Mouse (Mus musculus): ENCODE results near the gene Pp2d1. TPM values are rescaled to one million over a fixed set of nuclear protein-coding genes. Genes with fewer than 3 reads are reported as not detected.

Gene Pp2d1
- total RNA-seq, 2 experiments from 2014 or later: not detected

DNA sequence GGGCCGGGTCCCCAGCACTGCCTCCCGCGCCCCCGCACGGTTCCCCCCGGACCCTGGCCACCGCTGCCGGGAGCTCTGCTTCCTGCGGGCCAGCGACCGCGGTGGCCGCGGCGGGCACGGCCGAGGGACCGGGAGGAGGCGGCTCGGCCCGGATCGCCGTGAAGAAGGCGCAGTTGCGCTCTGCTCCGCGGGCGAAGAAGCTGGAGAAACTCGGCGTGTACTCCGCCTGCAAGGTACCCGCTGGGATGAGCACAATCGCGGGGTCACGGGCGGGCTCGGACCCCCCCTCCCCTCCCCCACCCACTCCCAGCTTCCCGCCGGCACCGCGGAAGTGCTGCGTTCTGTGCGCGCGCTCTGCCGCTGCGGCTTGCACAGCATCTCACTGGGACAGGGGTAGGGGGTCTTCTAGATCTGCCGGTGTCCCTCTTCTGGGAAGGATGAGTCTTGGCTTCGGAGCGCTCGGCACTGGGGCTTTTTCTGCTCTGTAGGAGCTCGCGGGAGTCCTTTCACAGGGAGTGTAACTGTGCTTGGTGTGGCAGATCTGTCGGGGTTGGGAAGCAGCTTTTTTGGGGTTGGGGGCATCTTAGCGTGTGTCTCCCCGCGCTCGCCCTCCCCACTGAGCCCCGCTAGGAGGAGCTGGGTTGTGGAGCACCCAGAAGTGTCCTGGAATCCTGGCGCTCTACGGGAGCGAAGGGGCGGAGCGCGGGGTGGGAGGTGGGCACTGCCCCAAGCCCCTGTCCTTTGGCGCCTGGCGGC, 28.3 kb upstream of the Pp2d1 start:
- DNase-seq (ENCODE audit: low spot score in 2 of 2): peak; percentile 46 to 47

DNA sequence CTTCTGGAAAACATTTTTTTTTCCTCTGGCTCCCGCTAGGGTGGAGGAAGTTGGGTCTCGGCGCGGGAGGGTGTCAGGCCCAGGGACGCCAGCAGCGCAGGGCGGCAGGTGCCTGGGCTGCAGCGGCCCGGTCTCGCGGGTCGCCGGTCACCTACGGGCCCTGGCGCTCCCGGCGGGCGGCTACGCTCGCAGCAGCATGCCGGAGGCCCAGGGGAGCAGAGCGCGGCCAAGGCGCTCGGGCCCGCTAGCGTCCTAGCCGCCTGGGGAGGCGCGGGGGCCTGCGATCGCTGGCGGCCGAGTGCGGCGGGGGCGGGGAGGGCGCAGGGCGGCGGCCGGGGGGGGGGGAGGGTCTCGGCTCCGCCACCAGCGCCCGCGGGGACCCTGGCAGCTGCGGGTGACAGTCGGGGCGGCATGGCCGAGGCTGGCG, 27.7 kb upstream of the Pp2d1 start:
- intact Hi-C loops (cut with DNase I): loop anchor here (2.0 kb wide), 1 partner anchor 20 kb away; no protein-coding TSS in a partner anchor
- DNase-seq (ENCODE audit: low spot score in 2 of 2): peak; percentile 55 to 68

More for the DNA sequence above, 28.3 kb upstream of the Pp2d1 start:
- intact Hi-C loops (cut with DNase I): loop anchor here (2.0 kb wide), 1 partner anchor 19 kb away; no protein-coding TSS in a partner anchor

DNA sequence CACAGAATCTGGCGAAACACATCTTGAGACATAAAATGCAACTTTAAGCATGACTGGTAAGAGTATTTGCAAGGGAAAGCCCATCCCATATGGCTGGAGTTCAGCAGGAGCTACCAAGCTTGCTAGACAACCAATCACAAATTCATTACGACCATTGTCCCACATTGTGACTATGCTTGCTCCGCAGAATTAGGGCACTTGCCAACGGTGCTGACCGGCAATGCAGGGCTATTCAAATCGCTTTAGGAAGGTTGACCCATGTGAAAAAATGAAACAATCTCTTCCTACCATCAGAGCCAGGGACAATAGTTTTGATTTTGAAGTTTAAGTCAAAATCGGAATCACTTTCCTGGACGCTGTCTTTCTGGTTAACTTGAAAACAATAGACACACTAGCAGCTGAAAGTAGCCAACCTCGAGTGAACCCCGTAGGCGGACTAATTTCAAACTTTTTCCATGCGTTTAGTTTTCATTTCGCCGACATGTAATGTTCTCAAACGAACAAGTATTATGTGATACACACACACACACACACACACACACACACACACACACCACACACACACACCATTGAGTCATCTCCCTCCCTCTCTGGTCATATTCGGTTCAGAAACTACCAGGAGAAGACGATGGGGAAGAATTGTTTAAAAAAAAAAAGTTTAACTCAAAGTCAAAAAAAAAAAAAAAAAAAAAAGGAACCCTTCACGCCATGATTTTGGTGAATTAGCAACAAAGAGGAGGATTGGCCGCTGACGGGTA, 27.1 kb upstream of the Pp2d1 start, which contains the start of gene Kat2b:
Gene Kat2b, plus strand, starts transcription at position 701 of the 758 bp plus-strand sequence.
- no peak for DNase-seq (ENCODE audit: low spot score in 2 of 2)

DNA sequence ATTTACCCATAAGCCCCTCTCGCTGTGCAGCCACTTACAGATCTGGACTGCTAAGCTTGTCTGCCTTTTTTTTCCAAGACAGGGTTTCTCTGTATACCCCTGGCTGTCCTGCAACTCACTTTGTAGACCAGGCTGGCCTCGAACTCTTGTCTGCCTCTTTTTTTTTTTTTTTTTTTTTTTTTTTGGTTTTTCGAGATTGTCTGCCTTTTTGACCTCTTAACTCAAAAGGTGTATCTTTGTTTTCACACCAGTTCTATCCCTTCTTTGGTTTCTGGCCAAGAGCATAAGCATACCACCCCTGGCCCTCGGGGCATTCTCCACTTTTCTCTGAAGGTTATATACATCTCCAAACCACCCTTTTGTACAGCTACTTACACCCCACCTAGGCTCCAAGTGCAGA, 25.6 kb upstream of the Pp2d1 start:
- DNase-seq (ENCODE audit: low spot score in 2 of 2): no peak
- intact Hi-C loops (cut with DNase I): no loop called here

More for the DNA sequence above, 27.1 kb upstream of the Pp2d1 start, which contains the start of gene Kat2b:
- intact Hi-C loops (cut with DNase I): loop anchor here (2.0 kb wide), 1 partner anchor 20 kb away; no protein-coding TSS in a partner anchor

DNA sequence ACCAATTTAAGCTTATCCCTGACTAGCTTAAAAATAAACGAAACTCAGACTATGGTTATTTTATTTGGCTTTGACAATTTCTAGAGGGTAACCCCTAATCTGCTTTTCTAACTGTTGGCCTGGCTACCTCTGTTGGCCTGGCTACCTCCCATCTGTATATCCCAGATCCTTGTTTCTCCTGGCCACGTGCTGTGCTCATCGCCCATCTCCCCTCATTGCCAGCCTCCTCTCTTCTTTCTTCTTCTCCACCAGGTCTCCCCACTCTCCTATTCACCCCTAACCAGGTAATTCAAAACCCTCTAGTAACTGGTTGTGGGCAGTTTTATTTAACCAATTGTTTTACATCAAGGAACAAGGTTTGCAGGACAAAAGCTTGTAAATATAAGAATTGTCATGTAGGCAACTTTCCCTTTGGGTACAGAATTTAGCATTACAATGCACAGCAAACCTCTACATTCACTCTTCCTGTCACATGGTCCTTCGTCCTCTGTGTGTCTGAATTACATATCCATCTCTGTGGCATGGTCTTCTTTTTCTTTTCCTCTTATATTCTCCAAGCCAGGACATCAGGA, 22.3 kb upstream of the Pp2d1 start:
- DNase-seq (ENCODE audit: low spot score in 2 of 2): no peak
- intact Hi-C loops (cut with DNase I): no loop called here

DNA sequence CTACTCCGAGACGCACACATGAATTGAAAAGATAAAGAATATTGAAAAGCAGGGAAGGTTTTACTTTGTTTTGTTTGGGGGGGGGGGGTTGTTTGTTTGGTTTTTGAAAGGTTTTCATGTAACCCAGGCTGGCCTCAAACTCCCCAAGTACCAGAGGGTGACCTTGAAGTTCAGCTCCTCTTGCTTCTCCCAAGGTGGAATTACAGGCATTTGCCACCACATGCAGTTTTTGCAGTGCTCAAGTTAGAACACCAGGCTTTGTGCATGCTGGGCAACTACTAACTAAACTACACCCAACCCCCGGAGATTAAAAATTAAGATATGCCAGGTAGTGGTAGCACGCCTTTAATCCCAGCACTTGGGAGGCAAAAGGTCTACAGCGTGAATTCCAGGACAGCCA, 20.4 kb upstream of the Pp2d1 start:
- DNase-seq (ENCODE audit: low spot score in 2 of 2): no peak
- intact Hi-C loops (cut with DNase I): no loop called here

DNA sequence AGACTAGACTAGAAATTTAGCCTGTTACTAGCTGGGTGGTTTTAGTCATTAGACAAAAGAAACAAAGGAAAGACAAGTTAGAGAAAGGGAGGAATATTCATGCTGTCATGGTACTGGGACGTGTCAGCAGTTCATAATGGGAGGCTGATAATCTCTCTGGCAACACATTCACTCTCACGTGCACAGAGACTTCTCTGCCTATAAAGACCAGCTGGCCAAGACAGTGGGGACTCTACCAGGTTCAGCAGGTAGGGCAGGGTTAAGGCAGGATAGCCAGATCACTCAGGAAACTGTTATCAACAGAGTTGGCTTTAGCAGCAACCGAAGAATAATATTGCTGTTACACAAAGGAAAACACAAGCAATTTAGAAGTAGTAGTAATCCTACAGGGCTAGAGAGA, 18.2 kb upstream of the Pp2d1 start:
- intact Hi-C loops (cut with DNase I): no loop called here
- DNase-seq (ENCODE audit: low spot score in 2 of 2): no peak

DNA sequence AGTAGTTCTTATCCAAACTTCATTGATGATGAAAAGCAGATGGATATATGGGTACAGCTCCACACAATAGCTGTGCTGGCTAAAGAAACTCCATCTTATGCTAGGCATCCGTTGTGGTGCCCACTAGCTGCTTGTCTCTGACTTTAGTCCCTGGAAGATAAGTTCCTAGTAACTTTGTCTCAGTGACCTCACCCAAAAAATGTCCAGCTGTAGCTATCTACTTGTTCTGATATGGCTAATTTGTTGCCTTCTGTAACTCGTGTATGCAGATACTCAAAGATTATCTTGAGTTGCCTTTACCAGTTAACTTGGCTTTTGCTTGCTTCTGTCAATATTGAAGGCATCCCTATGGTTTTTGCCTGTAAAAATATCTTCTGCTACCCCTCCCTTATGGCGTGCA, 15.6 kb upstream of the Pp2d1 start:
- DNase-seq (ENCODE audit: low spot score in 2 of 2): no peak
- intact Hi-C loops (cut with DNase I): no loop called here

DNA sequence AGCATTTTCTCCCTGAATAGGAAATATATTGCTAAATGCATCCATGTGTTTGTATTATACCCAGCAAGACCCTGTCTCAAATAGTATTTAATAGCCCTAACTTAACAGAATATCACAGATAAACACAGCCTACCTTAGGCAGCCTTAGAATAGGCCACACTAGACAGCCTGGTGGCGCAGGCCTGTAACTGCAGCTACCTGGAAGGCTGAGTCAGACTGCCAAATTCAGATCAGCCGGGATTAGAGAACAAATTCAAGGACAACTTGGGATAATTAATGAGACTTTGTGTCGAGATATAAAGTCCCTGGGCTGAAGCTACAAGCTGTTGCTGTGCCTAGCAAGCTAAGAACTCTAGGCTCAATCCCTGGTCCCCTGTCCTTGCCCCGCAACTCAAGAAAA, 14.8 kb upstream of the Pp2d1 start:
- intact Hi-C loops (cut with DNase I): no loop called here
- no peak for DNase-seq (ENCODE audit: low spot score in 2 of 2)

DNA sequence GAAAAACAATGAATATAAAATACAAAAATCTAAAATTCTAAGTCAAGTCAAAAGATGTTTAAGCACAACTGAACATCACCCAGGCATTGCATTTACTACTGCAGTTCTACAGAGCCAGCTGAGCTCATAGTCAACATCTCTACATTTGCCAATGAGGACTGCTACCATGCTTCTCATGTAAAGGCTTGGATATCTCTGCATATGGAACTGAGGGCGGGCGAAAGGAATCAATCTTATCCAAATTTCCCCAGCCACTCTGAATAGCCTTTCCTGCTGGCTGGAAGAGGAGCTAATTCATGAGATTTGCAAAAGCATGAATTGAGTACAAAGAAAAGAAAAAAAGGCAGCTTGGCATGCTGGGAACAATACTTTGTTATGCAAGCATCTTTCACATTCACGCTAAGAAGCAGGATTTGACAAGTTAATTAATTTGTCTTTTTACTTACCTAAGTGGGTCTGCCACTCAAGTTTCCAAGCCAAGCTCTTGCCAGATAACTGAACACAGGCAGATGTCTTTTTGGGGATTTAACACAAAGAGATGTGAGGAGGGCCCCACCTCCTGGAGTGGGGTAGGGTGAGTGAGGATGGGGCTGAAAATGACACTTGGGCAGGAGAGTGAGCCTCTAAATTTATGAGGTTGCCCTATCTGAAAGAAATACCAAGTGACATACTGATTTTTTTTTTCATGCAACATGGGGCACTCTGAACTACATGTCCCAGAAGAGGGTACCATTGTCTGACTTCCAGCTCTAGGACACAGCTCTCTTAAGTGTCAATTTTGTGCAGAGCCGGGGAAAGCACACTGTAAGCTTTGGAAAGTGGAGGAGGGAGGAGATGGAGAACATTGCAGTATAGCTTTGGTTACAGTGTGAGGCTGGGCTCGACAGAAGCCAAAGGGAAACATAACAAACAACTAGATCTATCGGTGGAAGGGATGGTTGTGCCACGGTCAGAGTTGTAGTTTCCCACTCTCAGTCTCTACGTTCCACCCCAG, 12.4 kb upstream of the Pp2d1 start:
- intact Hi-C loops (cut with DNase I): no loop called here
- DNase-seq (ENCODE audit: low spot score in 2 of 2): no peak

DNA sequence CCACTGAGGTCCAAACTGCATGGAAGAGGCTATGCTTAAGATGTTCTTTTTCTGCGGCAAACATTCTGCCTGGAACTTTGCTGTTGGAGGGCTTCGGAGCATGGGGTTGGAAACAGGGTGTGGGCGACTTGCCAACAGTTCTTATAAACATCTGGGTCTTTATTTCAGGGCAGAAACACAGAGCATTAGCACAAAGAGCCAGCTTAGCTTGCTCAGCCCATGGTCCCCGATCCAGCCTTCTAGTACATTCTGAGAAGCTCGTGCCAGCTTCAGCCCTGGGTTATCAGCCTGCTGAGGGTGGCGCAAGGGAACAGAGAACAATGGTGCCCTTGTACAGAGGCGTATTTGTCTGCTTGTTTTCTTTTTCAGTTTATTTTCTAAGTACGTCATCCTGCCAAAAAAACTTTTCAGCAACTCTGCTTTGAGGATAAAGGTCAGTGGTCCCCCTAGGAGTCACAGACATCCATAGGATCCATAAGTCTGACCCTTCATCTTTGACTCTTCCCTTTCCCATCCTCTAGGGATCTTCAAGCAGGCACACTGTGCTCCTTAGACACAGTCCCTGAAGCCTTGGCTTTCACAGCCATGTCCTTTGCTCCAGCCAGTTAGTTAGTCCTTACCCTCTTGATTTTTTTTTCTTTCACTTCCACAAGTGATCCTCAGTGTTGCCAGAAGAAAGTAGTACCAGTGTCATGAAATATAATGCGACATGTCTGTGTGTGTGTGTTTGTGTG, 4.5 kb upstream of the Pp2d1 start:
- intact Hi-C loops (cut with DNase I): no loop called here
- DNase-seq (ENCODE audit: low spot score in 2 of 2): peak; percentile 7 to 15

DNA sequence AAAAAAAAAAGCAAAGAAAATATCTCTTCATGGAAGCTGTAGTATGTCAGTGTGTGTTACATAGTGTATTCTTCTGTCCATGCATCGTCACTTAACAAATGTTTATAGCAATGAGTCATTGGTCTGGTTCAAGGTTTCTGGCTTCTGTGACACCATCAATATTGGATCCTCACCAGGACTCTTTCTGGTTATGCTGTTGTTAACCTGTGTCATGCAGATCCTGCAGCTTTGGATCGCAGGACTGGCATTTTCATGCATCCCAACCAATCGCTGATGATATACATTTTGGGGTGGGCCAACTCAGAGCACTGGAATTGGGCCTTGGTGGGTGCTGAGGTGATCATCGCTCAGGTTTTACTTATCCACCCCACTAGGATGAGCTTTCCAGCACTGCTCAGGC, 3.3 kb upstream of the Pp2d1 start:
- DNase-seq (ENCODE audit: low spot score in 2 of 2): no peak
- intact Hi-C loops (cut with DNase I): no loop called here

DNA sequence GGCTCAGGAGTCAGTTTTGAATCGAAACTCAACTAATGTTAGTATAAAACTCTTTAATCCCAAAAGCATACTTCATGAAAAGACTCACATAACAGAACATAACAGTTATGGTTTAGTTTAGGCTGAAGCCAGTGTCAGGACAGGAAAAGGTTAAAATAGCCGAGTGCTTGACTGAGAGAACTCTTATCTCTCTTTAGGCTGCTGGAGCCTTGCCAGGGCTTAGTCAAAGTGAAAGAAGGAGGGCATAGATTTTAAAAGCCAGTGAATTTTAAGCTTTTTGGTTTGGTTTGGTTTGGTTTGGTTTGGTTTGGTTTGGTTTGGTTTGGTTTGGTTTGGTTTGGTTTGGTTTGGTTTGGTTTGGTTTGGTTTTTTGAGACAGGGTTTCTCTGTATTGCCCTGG, 6.8 kb downstream of the Pp2d1 start:
- intact Hi-C loops (cut with DNase I): no loop called here

DNA sequence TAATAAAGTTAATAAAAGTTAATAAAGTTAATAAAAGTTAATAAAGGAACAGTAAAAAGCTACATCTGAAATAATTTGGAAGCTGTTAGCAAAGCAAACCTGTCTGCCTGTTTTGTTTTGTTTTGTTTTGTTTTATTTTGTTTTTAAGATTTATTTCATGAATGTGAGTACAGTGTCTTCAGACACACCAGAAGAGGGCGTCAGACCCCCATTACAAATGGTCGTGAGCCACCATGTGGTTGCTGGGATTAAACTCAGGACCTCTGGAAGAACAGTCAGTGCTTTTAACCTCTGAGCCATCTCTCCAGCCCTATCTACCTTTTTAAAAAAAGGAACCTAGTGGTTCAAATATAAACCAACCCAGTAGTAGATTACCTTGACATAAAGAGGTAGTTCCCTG, 8.1 kb downstream of the Pp2d1 start:
- DNase-seq (ENCODE audit: low spot score in 2 of 2): no peak
- intact Hi-C loops (cut with DNase I): no loop called here

More for the DNA sequence above, 6.8 kb downstream of the Pp2d1 start:
- no peak for DNase-seq (ENCODE audit: low spot score in 2 of 2)

DNA sequence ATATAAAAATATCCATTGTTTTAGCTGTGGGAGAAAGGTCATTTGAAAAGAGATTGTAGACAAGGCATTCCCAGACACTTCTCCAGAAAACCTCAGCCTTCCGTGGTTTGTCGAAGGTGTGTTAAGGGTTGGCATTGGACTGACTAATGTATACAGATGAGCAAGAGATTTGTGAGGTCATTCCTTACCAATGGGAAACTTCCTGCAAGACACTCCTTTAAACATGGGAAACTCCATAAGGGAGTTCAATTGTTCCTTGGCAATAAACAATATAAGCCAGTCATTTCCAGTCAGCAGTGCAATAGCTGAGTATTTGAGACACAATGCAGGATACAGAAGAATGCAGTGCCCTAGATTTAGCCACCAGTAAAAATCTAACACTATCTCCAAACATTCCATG, 11.2 kb downstream of the Pp2d1 start:
- intact Hi-C loops (cut with DNase I): no loop called here
- DNase-seq (ENCODE audit: low spot score in 2 of 2): no peak

DNA sequence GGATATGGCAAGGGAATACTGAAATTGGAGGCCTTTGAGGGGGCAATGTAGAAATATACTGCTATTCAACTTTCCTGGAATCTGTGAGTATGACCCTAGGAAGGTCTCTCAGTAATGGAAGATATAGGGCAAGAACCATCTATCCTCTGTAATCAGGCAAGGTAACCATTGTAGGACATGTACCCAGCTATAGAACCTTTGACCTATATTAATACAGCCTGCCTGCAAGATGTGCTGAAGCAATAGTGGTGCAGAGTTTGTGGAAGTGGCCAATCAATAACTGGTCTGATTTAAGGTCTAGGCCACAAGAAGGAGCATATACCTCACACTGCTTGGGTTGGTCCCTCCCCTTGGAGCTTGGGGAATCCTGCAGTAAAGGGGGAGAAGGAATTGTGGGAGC, 18.7 kb downstream of the Pp2d1 start:
- no peak for DNase-seq (ENCODE audit: low spot score in 2 of 2)
- intact Hi-C loops (cut with DNase I): no loop called here

DNA sequence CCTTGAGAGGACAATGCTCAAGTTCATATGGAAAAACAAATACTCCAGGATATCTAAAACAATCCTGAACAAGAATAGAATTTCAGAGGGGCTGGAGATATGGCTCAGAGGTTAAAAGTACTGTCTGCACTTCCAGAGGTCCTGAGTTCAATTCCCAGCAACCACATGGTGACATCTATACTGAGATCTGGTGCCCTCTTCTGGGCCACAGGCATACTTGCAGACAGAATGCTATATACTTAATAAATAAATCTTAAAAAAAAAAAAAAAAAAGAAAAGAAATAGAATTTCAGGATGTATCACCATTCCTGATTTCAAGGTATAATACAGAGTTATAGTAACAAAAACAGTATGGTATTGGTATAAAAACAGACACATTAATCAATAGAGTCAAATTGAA, 19.9 kb downstream of the Pp2d1 start:
- intact Hi-C loops (cut with DNase I): loop anchor here (5.0 kb wide), 1 partner anchor 313 kb away; no protein-coding TSS in a partner anchor
- DNase-seq (ENCODE audit: low spot score in 2 of 2): no peak

DNA sequence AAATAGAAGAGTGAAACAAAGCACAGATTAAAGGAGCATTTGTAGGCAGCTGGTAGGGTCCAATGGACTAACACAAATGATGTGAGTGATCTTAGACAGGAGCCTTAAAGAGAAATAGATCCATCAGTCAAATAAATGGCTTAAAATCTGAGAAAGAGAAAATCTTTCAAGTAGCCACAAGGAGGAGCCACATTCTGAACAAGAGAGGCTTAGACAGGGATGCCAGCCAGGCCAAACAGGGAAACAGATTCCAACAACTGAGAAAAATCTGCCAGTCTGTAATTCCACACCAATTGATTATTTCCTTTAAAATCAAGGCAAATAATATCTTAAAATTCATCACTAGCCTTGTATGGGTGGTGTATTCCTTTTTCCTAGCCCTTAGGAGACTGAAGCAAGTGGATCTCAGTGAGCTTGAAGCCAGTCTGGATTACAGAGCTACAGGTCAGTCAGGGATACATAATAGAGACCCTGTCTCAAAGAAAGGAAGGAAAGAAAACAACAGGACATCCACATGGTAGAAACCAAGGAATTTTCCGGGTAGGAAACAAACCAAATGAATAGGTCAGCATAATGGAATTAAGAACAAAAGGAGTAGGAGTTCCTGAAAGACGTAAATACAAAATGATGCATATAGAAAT, 26.8 kb downstream of the Pp2d1 start:
- intact Hi-C loops (cut with DNase I): no loop called here
- DNase-seq (ENCODE audit: low spot score in 2 of 2): no peak

Data from left cerebral cortex, postnatal 36 days (tissue).